Mouse (Mus musculus) liver, embryonic 14.5 days (tissue): ENCODE measurements at regions not wholly inside any gene's neighbourhood (a gene's known extent, or its start where the extent isn't known, plus 50 kb on each side); places are given as distances from the start of the nearest gene placed in this dataset.

Experiments used
- CTCF ChIP-seq: IDR thresholded peaks from 2 replicates; pipeline ENCODE4 v1.5.1; 2016; ENCODE audit warnings: antibody characterized with exemption, low read depth, control low read depth
- EP300 ChIP-seq: IDR thresholded peaks from 2 replicates; pipeline ENCODE4 v1.6.1; 2016; ENCODE audit warnings: antibody characterized with exemption, low read depth

DNA sequence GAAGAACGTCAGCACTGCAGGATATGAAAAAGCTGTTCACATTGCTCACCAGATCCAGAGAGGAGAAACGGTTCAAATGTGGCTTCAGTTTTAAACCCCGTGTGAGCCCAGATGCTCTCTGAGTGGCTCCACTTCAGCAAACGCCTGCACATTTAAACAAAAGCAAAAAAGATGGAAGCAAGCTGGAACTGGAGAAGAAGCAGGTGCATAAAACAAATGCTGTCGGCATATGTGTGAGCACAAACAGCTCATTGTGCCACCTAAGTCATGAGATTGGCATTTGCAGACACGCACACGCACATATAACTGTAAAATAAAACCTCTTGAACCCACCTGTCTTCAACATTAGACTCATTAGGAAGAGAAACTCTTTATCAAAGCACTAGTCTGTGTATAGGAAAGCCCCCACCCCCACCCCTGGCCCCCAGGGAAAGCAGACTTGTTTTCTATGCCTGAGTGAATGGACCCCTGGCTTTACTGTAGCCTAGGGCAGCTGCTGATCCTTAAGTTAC is 191.1 kb upstream of the Spaca1 start:
- TF ChIP-seq CTCF (no peak), EP300 (no peak)
